Mouse (Mus musculus) T-helper 2 cell (primary cell): Measurements from ENCODE around the gene Scyl1.

Experiments
- in situ Hi-C: fragments of 300-600 bp; cut with MboI, MseI; formaldehyde crosslinking; loops from one replicate; pipeline ENCODE4 v1.15.1; 2025; ENCODE audit warnings: high pct_unique_total_duplicates

Gene Scyl1

GRCm38 (mm10) chr19:5803041-5803880, 32.0 kb upstream of the Scyl1 start:
- in situ Hi-C loops: no loop called here

- in situ Hi-C loops: no loop called here
Measured at GRCm38 (mm10) chr19:5802787-5803040, 31.5 kb upstream of the Scyl1 start.

GRCm38 (mm10) chr19:5802011-5802786, 31.0 kb upstream of the Scyl1 start:
- in situ Hi-C loops: no loop called here

GRCm38 (mm10) chr19:5801432-5801964, 30.3 kb upstream of the Scyl1 start:
- in situ Hi-C loops: no loop called here

- in situ Hi-C loops: no loop called here
Measured at GRCm38 (mm10) chr19:5800632-5801431, 29.6 kb upstream of the Scyl1 start.

GRCm38 (mm10) chr19:5800350-5800631, 29.1 kb upstream of the Scyl1 start:
- in situ Hi-C loops: no loop called here

- in situ Hi-C loops: no loop called here
Measured at GRCm38 (mm10) chr19:5799566-5800349, 28.5 kb upstream of the Scyl1 start.

GRCm38 (mm10) chr19:5798700-5799479, 27.7 kb upstream of the Scyl1 start:
- in situ Hi-C loops: no loop called here

- in situ Hi-C loops: no loop called here
Measured at GRCm38 (mm10) chr19:5797381-5798111, 26.3 kb upstream of the Scyl1 start.

GRCm38 (mm10) chr19:5796573-5797111, 25.4 kb upstream of the Scyl1 start:
- in situ Hi-C loops: no loop called here

GRCm38 (mm10) chr19:5795668-5796572, 24.7 kb upstream of the Scyl1 start:
- in situ Hi-C loops: no loop called here

- in situ Hi-C loops: loop anchor here (5.0 kb wide), 2 partner anchors 57 to 82 kb away; partner anchors contain the start of genes Frmd8 and Slc25a45
Measured at GRCm38 (mm10) chr19:5794771-5795576, 23.8 kb upstream of the Scyl1 start.

GRCm38 (mm10) chr19:5793917-5794770, 22.9 kb upstream of the Scyl1 start:
- in situ Hi-C loops: loop anchor here (5.0 kb wide), 2 partner anchors 58 to 83 kb away; partner anchors contain the start of genes Frmd8 and Slc25a45

- in situ Hi-C loops: loop anchor here (5.0 kb wide), 2 partner anchors 59 to 84 kb away; partner anchors contain the start of genes Frmd8 and Slc25a45
Measured at GRCm38 (mm10) chr19:5793116-5793515, 21.9 kb upstream of the Scyl1 start.

GRCm38 (mm10) chr19:5791329-5791728, 20.1 kb upstream of the Scyl1 start:
- in situ Hi-C loops: loop anchor here (5.0 kb wide), 2 partner anchors 61 to 86 kb away; partner anchors contain the start of genes Frmd8 and Slc25a45

GRCm38 (mm10) chr19:5789066-5789465, 17.8 kb upstream of the Scyl1 start:
- in situ Hi-C loops: no loop called here
